Mouse (Mus musculus) hindbrain, embryonic 10.5 days (tissue): ENCODE data around the gene Lilra6. TPM values are rescaled to one million over a fixed set of nuclear protein-coding genes. Genes with fewer than 3 reads are reported as not detected.

Experiments used
- polyA plus RNA-seq: library from polyadenylated mRNA; unstranded; fragments of >200 nt; fragmentation: Nextera tagmentation; extraction: Ambion mirVana; gene quantifications from 2 replicates; pipeline ENCODE4 v1.2.1, GENCODE M21; 2016

The Lilra6 gene
- polyA plus RNA-seq, 1 experiment from 2014 or later: not detected

Other genes with a start within 250 kb of the Lilra6 start
- 19.4 and 23.0 TPM in 2 replicates for gene Leng1, start 249.7 kb downstream of the Lilra6 start, polyA plus RNA-seq
- gene Tmc4, start 237.9 kb downstream of the Lilra6 start, polyA plus RNA-seq: 3.5 and 5.8 TPM in 2 replicates
- gene Tsen34, start 222.6 kb downstream of the Lilra6 start, polyA plus RNA-seq: 269 and 282 TPM in 2 replicates
- gene Mboat7, start 222.0 kb downstream of the Lilra6 start, polyA plus RNA-seq: 38.9 and 39.2 TPM in 2 replicates
- 1,151 and 1,302 TPM in 2 replicates for gene Rps9, start 211.5 kb downstream of the Lilra6 start, polyA plus RNA-seq
- 0.07 and 0.38 TPM in 2 replicates for gene Pirb, start 195.1 kb downstream of the Lilra6 start, polyA plus RNA-seq
- gene Gm15448, start 89.8 kb downstream of the Lilra6 start, polyA plus RNA-seq: not detected in 2 replicates
- gene Pira2, start 70.5 kb downstream of the Lilra6 start, polyA plus RNA-seq: not detected in 2 replicates
- gene Gm14548, start 17.4 kb downstream of the Lilra6 start, polyA plus RNA-seq: not detected in 2 replicates
- gene Lair1, start 147.7 kb upstream of the Lilra6 start, polyA plus RNA-seq: 1.2 and 1.7 TPM in 2 replicates
- gene Ttyh1, start 203.9 kb upstream of the Lilra6 start, polyA plus RNA-seq: 31.2 and 67.4 TPM in 2 replicates
- 68.7 and 91.4 TPM in 2 replicates for gene Leng8, start 221.5 kb upstream of the Lilra6 start, polyA plus RNA-seq
- 1.6 and 2.5 TPM in 2 replicates for gene Leng9, start 234.9 kb upstream of the Lilra6 start, polyA plus RNA-seq
- 16.9 and 23.5 TPM in 2 replicates for gene Cdc42ep5, start 249.4 kb upstream of the Lilra6 start, polyA plus RNA-seq